Mouse (Mus musculus): ENCODE data around the gene Ppp1r15b. TPM values are rescaled to one million over a fixed set of nuclear protein-coding genes. Genes with fewer than 3 reads are reported as not detected.

Gene Ppp1r15b
- 39.1 and 45.5 TPM in 2 replicates for polyA plus RNA-seq (2015; fragmentation: Nextera tagmentation; extraction: Ambion mirVana)

DNA sequence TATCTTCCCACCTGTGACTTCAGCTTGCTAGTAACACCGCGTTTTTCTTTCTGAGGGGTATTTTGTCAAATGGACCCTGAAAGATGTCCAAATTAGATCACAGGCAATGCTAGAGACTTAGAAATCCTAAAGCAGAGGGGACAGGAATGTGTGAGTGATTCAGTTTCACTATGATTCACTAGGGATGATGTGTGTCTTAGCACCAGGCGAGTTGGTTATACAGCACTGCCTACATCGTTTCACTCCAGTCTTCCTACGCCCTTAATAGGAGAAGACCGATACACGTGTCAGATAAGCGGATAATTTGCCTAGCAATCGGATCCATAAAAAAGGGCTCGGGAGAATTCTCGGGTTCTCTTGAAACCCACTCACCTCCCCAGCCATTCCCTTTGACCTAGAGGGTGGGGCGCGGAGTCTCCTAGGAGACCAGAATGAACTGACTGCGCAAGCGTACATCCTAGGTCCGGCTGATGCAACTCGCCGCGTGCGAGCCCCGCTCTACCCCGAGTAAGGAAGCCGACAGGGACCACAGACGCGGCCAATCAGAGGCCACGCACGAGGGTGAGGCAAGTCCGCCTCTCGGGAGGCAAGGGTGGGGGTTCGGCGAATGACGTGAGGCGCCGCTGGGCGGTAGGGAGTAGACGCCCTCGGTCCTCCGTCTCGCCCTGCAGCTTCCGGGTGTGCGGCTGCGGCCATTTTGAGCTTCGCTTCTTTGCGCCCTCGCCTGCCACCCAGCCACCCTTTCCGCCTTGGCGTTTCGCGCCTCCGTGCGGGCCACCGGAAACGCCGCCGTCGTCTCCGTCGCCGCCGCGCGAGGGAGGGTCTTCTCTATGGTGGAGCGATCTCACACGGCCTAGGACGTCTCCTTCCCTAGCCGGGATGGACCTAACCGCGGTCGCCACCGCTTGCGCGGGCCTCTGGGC, at the start of gene Ppp1r15b:
Gene Ppp1r15b, plus strand, starts transcription at position 506 of the 923 bp plus-strand sequence.
- H3K4me1 ChIP-seq (replicated peaks), result peaks cover 27% of the 10 kb centered on the region
- peak within 1 kb of the TSS; percentile 93 for H3K9ac ChIP-seq
- peak within 1 kb of the TSS; percentile 95 for H3K4me3 ChIP-seq (replicated peaks)
- no peaks in the 10 kb centered on the region for H3K9me3 ChIP-seq (replicated peaks)
- under 1% methylated on average over 72 of the region's 72 CpGs for WGBS (ENCODE audit: insufficient replicate concordance)
- peak within 1 kb of the TSS; percentile 95 for H3K27ac ChIP-seq (replicated peaks)
- H3K4me2 ChIP-seq, result peak within 1 kb of the TSS; percentile 80
- H3K27me3 ChIP-seq, result no peaks in the 10 kb centered on the region
- peaks cover 34% of the 10 kb centered on the region for H3K36me3 ChIP-seq (replicated peaks)
- peak; percentile 95 for ATAC-seq (ENCODE audit: insufficient read depth)

DNA sequence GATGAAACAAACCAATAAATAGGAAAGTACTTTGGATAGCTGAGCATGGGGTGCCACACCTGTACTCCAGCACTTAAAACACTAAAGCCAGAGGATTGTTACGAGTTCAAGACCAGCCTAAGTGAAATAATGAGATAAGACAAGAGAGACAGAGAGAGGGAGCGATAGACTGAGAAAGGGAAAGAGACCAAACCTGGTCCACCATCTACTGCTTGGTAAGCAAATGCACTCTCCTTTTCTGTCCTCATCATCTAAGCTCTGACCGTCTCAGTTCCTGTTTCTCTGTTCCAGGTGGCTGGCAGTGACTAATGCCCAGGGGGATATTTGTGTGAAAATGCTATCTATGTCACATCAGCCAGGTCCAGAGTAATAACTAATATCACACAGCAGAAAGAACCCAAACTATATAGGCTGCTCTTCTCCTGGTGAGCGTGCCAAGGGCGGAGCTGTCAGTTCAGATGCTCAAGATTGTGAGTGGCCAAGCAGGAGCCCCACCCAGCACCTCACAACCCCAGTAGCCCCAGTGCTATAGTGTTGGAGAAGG, 47.9 kb upstream of the Ppp1r15b start:
- no peak overlapping the region for H3K9ac ChIP-seq
- no peak overlapping the region for H3K4me2 ChIP-seq
- no peak overlapping the region for H3K4me3 ChIP-seq (replicated peaks)
- 50% methylated on average over 5 of the region's 5 CpGs for WGBS (ENCODE audit: insufficient replicate concordance)
- H3K9me3 ChIP-seq (replicated peaks), result no peaks in the 10 kb centered on the region
- no peaks in the 10 kb centered on the region for H3K36me3 ChIP-seq (replicated peaks)
- no peak overlapping the region for H3K27ac ChIP-seq (replicated peaks)
- no peaks in the 10 kb centered on the region for H3K27me3 ChIP-seq
- peaks cover 31% of the 10 kb centered on the region for H3K4me1 ChIP-seq (replicated peaks)
- no peak for ATAC-seq (ENCODE audit: insufficient read depth)

DNA sequence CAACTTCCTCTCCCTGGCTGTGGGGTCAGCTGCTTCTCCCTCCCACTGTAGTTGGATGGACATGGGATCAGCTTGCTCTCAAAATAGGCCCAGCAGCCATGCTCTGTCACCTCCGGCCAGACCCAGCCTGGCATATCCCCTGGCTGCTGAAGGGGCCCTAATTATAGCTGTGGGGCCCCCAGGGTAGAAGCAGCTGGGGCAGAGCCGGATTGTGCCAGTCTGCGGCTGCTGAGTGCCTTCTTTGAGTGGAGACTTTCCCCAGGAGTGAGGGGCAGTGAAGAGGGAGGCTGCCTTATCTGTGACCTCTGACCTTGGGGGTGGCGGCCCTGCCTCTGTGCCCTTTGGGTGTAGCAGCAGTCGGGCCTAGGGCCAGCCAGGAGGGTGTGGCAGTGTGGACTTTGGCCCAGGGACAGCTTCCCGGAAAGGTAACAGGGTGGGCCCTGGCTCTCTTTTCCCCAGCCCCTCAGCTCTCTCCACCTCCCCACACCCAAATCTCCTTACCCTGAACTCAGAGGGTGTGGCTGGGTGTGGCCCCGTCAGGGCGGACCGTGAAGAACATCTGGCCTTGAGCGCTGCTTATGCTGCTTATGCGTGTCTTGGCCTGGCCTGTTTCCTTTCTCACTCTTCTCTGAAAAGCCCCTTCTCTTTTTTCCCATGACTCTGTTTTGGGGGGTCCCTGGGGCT, 46.9 kb upstream of the Ppp1r15b start:
- ATAC-seq (ENCODE audit: insufficient read depth), result peak; percentile 65
- H3K4me1 ChIP-seq (replicated peaks), result peaks cover 31% of the 10 kb centered on the region
- no peaks in the 10 kb centered on the region for H3K36me3 ChIP-seq (replicated peaks)
- no peak overlapping the region for H3K4me3 ChIP-seq (replicated peaks)
- no peak overlapping the region for H3K9ac ChIP-seq
- no peak overlapping the region; the same call in 1 of the 2 replicates for H3K27ac ChIP-seq (replicated peaks)
- H3K9me3 ChIP-seq (replicated peaks), result no peaks in the 10 kb centered on the region
- H3K4me2 ChIP-seq, result peak overlapping the region; percentile 43
- WGBS (ENCODE audit: insufficient replicate concordance), result 28% methylated on average over 11 of the region's 11 CpGs
- H3K27me3 ChIP-seq, result no peaks in the 10 kb centered on the region

DNA sequence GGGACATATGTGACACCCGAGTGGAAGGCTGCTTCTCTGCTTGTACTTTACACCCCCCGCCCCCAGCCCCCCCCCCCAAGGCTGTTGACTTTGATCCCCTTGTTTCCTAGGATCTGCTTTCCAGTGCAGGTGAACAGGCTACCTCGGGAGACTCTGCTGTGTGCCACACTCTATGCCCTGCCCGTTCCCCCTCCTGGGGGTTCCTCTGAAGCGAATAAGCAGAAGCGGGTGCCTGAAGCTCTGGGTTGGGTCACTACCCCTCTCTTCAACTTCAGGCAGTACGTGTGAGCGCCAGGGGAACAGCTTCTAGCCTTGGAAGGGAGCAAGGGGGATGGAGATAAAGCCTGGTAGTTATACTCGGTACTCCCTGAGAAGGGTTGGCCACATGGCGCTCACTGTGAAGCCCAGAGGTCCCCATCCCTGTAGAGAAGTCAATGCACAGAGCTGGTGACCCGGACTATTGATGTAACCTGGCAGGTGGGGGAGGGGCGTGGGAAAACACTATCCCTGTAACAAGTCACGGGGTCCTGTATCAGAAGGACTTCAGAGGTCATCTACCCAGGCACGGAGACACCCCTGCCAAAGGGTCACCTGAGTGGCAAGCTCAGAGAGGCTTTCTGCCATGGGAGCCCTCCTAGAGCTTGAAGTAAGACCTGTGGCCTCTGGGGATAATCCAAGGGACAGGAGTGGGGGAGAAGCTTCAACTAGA, 46.1 kb upstream of the Ppp1r15b start:
- Histone ChIP-seq H3K4me3 (replicated peaks) (no peak overlapping the region), H3K27me3 (no peaks in the 10 kb centered on the region), H3K9ac (no peak overlapping the region), H3K27ac (replicated peaks) (no peak overlapping the region), H3K4me1 (replicated peaks) (peaks cover 31% of the 10 kb centered on the region), H3K36me3 (replicated peaks) (no peaks in the 10 kb centered on the region), H3K4me2 (peak overlapping the region; percentile 43), H3K9me3 (replicated peaks) (no peaks in the 10 kb centered on the region)
- WGBS (ENCODE audit: insufficient replicate concordance), result 59% methylated on average over 14 of the region's 14 CpGs
- no peak for ATAC-seq (ENCODE audit: insufficient read depth)

DNA sequence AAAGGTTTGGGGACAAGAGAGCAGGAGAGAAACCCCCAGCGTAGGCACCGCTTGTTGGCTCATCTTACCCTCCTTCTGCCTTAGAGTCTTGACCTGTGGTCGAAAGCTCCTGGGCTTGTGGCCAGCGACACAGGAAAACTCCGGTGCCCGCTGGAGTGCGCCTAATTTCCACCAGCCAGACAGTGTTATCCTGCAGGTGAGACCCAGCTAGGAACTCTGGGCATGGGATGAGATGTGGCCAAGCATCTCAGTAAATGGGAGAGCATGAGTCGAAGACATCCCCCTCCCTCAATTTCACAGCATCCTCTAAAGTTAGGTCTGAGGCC, 45.6 kb upstream of the Ppp1r15b start:
- Histone ChIP-seq H3K9me3 (replicated peaks) (no peaks in the 10 kb centered on the region), H3K4me1 (replicated peaks) (peaks cover 31% of the 10 kb centered on the region), H3K27me3 (no peaks in the 10 kb centered on the region), H3K27ac (replicated peaks) (no peak overlapping the region), H3K4me2 (no peak overlapping the region), H3K4me3 (replicated peaks) (no peak overlapping the region), H3K9ac (no peak overlapping the region), H3K36me3 (replicated peaks) (no peaks in the 10 kb centered on the region)
- ATAC-seq (ENCODE audit: insufficient read depth), result no peak
- 84% methylated on average over 8 of the region's 8 CpGs for WGBS (ENCODE audit: insufficient replicate concordance)

DNA sequence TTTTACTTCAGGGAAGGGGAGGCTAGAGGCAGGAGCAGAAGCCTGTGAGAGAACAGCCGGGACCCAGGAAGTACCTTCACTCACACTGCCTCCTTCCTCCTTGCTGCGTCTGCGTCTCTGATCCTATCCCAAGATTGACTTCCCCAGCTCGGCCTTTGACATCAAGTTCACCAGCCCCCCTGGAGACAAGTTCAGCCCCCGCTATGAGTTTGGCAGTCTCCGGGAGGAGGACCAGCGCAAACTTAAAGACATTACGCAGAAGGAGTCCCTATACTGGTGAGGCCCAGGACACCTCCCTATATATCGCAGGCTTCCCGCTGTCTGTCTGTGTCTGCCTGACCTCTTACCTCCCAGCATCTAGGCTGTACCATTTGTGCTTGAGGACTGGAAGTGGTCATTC, 44.1 kb upstream of the Ppp1r15b start:
- no peak overlapping the region for H3K4me2 ChIP-seq
- H3K9ac ChIP-seq, result no peak overlapping the region
- no peaks in the 10 kb centered on the region for H3K36me3 ChIP-seq (replicated peaks)
- H3K27ac ChIP-seq (replicated peaks), result no peak overlapping the region
- 83% methylated on average over 10 of the region's 10 CpGs for WGBS (ENCODE audit: insufficient replicate concordance)
- no peaks in the 10 kb centered on the region for H3K27me3 ChIP-seq
- no peak overlapping the region for H3K4me3 ChIP-seq (replicated peaks)
- no peaks in the 10 kb centered on the region for H3K9me3 ChIP-seq (replicated peaks)
- H3K4me1 ChIP-seq (replicated peaks), result peaks cover 31% of the 10 kb centered on the region
- no peak for ATAC-seq (ENCODE audit: insufficient read depth)

DNA sequence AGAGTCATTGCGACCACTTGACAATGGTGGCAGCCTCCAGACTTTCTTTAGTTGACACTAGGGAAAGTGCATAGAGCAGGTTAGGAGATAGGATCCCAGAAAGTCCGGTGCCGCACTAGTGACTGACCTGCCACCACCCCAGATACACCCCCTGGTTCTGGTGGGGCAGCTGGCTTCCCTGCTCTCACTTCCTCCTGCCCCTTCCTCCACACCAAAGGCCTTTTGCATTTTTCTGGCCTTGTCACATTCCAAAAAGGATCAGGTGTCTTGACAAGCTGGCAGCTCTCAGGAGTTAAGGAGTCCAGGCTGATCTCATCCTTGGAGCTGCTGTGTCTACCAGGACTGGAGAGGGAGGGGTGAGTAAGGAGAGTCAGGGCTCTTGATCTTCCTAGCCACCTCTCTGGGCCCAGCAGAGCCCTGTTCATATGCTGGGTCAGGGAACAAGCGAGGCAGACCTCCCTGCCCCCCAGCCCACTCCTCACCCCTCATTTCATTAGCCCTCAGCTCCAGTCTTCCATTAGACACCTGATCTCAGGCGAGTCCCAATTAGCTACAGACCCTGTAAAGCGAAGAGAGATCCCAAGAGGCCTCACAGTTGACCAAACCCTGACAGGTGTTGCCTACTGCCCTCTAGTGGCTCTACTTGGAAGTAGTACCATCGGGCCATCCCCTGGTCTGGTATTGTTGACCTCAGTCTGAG, 43.6 kb upstream of the Ppp1r15b start:
- Histone ChIP-seq H3K9me3 (replicated peaks) (no peaks in the 10 kb centered on the region), H3K27me3 (no peaks in the 10 kb centered on the region), H3K27ac (replicated peaks) (no peak overlapping the region), H3K4me1 (replicated peaks) (peaks cover 31% of the 10 kb centered on the region), H3K4me3 (replicated peaks) (no peak overlapping the region), H3K9ac (no peak overlapping the region), H3K36me3 (replicated peaks) (no peaks in the 10 kb centered on the region), H3K4me2 (no peak overlapping the region)
- 44% methylated on average over 7 of the region's 7 CpGs for WGBS (ENCODE audit: insufficient replicate concordance)
- ATAC-seq (ENCODE audit: insufficient read depth), result no peak

DNA sequence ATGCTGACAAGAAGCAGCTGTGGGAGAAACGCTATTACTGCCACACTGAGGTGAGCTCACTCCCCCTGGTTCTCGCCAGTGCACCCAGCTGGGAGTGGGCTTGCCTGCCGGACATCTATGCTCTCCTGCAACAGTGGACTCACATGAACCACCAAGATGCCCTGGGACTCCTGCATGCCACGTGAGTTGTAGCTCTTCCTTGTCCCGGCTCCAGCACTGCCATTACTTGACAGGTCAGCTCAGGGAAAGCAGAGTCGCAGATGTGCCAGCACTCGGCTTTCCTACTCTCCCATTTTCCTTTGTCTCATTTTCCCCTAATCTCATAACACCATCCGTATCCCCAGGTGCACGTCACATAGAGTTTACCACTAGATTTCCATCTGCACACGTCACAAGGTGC, 42.7 kb upstream of the Ppp1r15b start:
- ATAC-seq (ENCODE audit: insufficient read depth), result no peak
- H3K4me1 ChIP-seq (replicated peaks), result peaks cover 27% of the 10 kb centered on the region
- H3K4me3 ChIP-seq (replicated peaks), result no peak overlapping the region
- H3K27ac ChIP-seq (replicated peaks), result no peak overlapping the region
- H3K36me3 ChIP-seq (replicated peaks), result no peaks in the 10 kb centered on the region
- no peak overlapping the region for H3K9ac ChIP-seq
- no peak overlapping the region for H3K4me2 ChIP-seq
- H3K27me3 ChIP-seq, result no peaks in the 10 kb centered on the region
- H3K9me3 ChIP-seq (replicated peaks), result no peaks in the 10 kb centered on the region
- WGBS (ENCODE audit: insufficient replicate concordance), result 73% methylated on average over 10 of the region's 10 CpGs

DNA sequence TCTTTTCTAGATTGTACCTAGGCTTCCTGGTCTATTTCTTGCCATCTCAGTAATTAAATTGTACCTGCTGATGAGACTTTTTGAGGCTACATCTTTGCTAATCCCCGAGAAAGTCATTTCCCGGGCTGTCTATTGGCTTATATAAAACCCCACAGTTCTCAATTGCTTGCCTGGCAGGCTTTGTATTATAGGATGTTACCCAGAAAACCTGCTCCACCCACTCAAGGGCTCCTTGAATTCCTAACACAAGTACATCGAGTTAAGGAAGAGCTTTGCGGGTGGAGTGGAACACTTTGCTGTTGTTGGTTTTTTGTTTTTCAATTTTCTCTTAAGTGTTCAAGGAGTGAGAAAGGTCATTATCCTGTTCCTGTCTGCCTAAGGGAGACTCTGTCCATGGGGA, 41.5 kb upstream of the Ppp1r15b start:
- no peak overlapping the region for H3K4me2 ChIP-seq
- no peak overlapping the region for H3K4me3 ChIP-seq (replicated peaks)
- no peaks in the 10 kb centered on the region for H3K27me3 ChIP-seq
- peaks cover 20% of the 10 kb centered on the region for H3K4me1 ChIP-seq (replicated peaks)
- H3K27ac ChIP-seq (replicated peaks), result no peak overlapping the region
- no peaks in the 10 kb centered on the region for H3K9me3 ChIP-seq (replicated peaks)
- 77% methylated on average over 4 of the region's 4 CpGs for WGBS (ENCODE audit: insufficient replicate concordance)
- H3K36me3 ChIP-seq (replicated peaks), result no peaks in the 10 kb centered on the region
- no peak for ATAC-seq (ENCODE audit: insufficient read depth)
- H3K9ac ChIP-seq, result no peak overlapping the region

DNA sequence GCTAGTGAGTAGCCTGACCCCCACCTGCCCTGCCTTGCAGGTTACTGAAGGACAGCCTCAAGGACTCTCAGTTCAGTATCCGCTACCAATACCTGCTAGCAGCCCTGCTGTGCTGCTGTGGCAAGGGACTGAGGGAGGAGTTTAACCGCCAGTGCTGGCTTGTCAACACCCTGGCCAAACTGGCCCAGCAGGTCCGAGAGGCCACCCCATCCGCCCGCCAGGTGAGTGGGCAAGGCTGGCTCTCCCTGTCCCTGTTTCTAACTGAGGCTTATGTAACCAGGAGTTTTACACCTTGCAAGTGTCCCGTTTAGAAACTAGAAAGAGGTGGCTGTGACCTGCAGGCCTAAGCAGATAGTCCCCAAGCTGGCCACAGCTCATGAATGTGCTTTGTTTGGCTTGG, 40.3 kb upstream of the Ppp1r15b start:
- Histone ChIP-seq H3K27ac (replicated peaks) (no peak overlapping the region), H3K4me3 (replicated peaks) (no peak overlapping the region)

More for the DNA sequence above, 40.3 kb upstream of the Ppp1r15b start:
- Histone ChIP-seq H3K36me3 (replicated peaks) (no peaks in the 10 kb centered on the region), H3K27me3 (no peaks in the 10 kb centered on the region), H3K9ac (no peak overlapping the region), H3K4me1 (replicated peaks) (peaks cover 10% of the 10 kb centered on the region), H3K4me2 (no peak overlapping the region), H3K9me3 (replicated peaks) (no peaks in the 10 kb centered on the region)
- 56% methylated on average over 6 of the region's 6 CpGs for WGBS (ENCODE audit: insufficient replicate concordance)
- no peak for ATAC-seq (ENCODE audit: insufficient read depth)

Measured in liver, embryonic 15.5 days (tissue).